Comparison of ENCODE assay signal across 18 mouse cellular contexts in the genomic region with DNA sequence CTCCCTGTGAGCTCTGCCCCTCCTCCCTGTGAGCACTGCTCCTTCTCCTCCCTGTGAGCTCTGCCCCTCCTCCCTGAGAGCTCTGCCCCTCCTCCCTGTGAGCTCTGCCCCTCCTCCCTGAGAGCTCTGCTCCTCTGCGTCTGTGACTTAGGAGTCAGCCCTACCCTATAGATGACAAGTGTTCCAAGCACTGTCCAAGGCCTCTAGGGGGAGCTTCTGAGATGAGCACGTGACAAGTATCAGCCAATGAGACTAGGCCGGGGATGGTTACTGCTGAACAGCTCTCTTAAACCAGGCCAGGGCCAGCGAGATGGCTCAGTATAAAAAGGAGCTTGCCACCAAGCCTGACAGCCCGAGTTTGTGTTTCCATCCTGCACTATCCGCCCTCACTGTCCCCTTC. TPM values are rescaled to one million over a fixed set of nuclear protein-coding genes. Genes with fewer than 3 reads are reported as not detected.
DNase-seq lines count a peak whose midpoint lies in the region; ATAC-seq and TF ChIP-seq lines count a peak whose summit lies in the region.
"Had no signal": no experiment of that assay in that cellular context is flagged by ENCODE, and none has a peak within 500 bp of the region (broad histone marks: within the 10 kb centered on the region; RNA-seq: fewer than 3 reads in every experiment).

No protein-coding gene starts in this region.

- H3K27ac ChIP-seq in layer of hippocampus, adult 2 months: no peak overlapping the region
- no peak overlapping the region for H3K27ac ChIP-seq in embryonic facial prominence, embryonic 10.5 days (replicated peaks)
- H3K27ac ChIP-seq: embryonic facial prominence, embryonic 12.5 days; forebrain, embryonic 13.5 days; heart, embryonic 13.5 days; hindbrain, embryonic 15.5 days; liver, embryonic 12.5 days had no signal

- DNase-seq in layer of hippocampus, adult 2 months (ENCODE audit: low spot score in 2 of 2): no peak
- no peak for DNase-seq in layer of hippocampus, adult 9-11 months
- peak; percentile 21 for DNase-seq in MN1 (ENCODE audit: low spot score)
- DNase-seq in embryonic facial prominence, embryonic 10.5 days (ENCODE audit: low spot score): peak; percentile 36
- no peak for DNase-seq in ovary, adult 18-20 months (ENCODE audit: low spot score)
- no peak for DNase-seq in right cerebral cortex, adult 2 months (ENCODE audit: low spot score in 2 of 2)
- DNase-seq: gastrocnemius, postnatal 10 days; kidney, postnatal 10 days; spleen, adult 18-20 months had no signal

- H3K4me3 ChIP-seq in layer of hippocampus, adult 2 months: no peak overlapping the region
- no peak overlapping the region for H3K4me3 ChIP-seq in E14TG2a.4 (replicated peaks; ENCODE audit: low read length)
- no peak overlapping the region for H3K4me3 ChIP-seq in embryonic facial prominence, embryonic 10.5 days
- H3K4me3 ChIP-seq: embryonic facial prominence, embryonic 12.5 days; forebrain, embryonic 13.5 days; heart, embryonic 13.5 days; hindbrain, embryonic 15.5 days; liver, embryonic 12.5 days; myocyte had no signal

- no peaks in the 10 kb centered on the region for H3K27me3 ChIP-seq in E14TG2a.4 (ENCODE audit: insufficient read depth, low read length)
- no peaks in the 10 kb centered on the region for H3K27me3 ChIP-seq in embryonic facial prominence, embryonic 10.5 days (replicated peaks; ENCODE audit: low read depth, poor library complexity, severe bottlenecking)
- H3K27me3 ChIP-seq: embryonic facial prominence, embryonic 12.5 days; forebrain, embryonic 13.5 days; heart, embryonic 13.5 days; hindbrain, embryonic 15.5 days; liver, embryonic 12.5 days had no signal

- no peaks in the 10 kb centered on the region for H3K9me3 ChIP-seq in E14TG2a.4 (ENCODE audit: low read length)
- no peaks in the 10 kb centered on the region for H3K9me3 ChIP-seq in embryonic facial prominence, embryonic 10.5 days
- H3K9me3 ChIP-seq: embryonic facial prominence, embryonic 12.5 days; forebrain, embryonic 13.5 days; heart, embryonic 13.5 days; hindbrain, embryonic 15.5 days had no signal

- WGBS in embryonic facial prominence, embryonic 10.5 days: 71% methylated on average over 6 of the region's 6 CpGs

- H3K36me3 ChIP-seq in E14TG2a.4 (ENCODE audit: insufficient read depth, low read length): no peaks in the 10 kb centered on the region
- H3K36me3 ChIP-seq in embryonic facial prominence, embryonic 10.5 days (replicated peaks): no peaks in the 10 kb centered on the region
- H3K36me3 ChIP-seq: embryonic facial prominence, embryonic 12.5 days; heart, embryonic 13.5 days; hindbrain, embryonic 15.5 days; liver, embryonic 12.5 days had no signal

- TF ChIP-seq CTCF in layer of hippocampus, adult 2 months (conservative IDR thresholded peaks at IDR 0.05): peak; percentile 32
- peak; percentile 44 for TF ChIP-seq CTCF in E14TG2a.4 (conservative IDR thresholded peaks at IDR 0.05; ENCODE audit: low read length)

- peaks cover 20% of the 10 kb centered on the region for H3K4me1 ChIP-seq in E14TG2a.4 (replicated peaks; ENCODE audit: low read depth, low read length)
- peaks cover 17% of the 10 kb centered on the region for H3K4me1 ChIP-seq in embryonic facial prominence, embryonic 10.5 days
- H3K4me1 ChIP-seq: embryonic facial prominence, embryonic 12.5 days; hindbrain, embryonic 15.5 days; liver, embryonic 12.5 days had no signal

- no peak for ATAC-seq in frontal cortex, adult (ENCODE audit: low TSS enrichment)
- ATAC-seq: activated CD4-positive, CD25-positive, alpha-beta regulatory T cell, adult 4 months; forebrain, embryonic 13.5 days; liver, embryonic 12.5 days had no signal

RNA-seq across cellular contexts. Expression of a gene that starts 48.4 kb away (rescaled TPM):
- 1 to 10 TPM; 5.2 to 6.2 TPM for total RNA-seq in layer of hippocampus, adult 2 months (2021)
- 0.28 and 0.44 TPM in 2 replicates for polyA plus RNA-seq in embryonic facial prominence, embryonic 10.5 days (2016; fragmentation: Nextera tagmentation; extraction: Ambion mirVana)
- total RNA-seq: gastrocnemius, postnatal 10 days had no signal
- polyA plus RNA-seq: activated CD4-positive, CD25-positive, alpha-beta regulatory T cell, adult 4 months; liver, embryonic 12.5 days; myocyte had no signal

Comparison
In these comparisons a context has a peak if more than half of its experiments do, and no peak if none do; other contexts are left out.
1. DNase-seq: peak in MN1 (single experiment) and embryonic facial prominence, embryonic 10.5 days (single experiment); none in layer of hippocampus, adult 2 months (0 of 2), layer of hippocampus, adult 9-11 months (single experiment), ovary, adult 18-20 months (single experiment) and right cerebral cortex, adult 2 months (0 of 2).